Mouse (Mus musculus) midbrain, embryonic 11.5 days (tissue): Measurements from ENCODE around the gene Fkbp2. TPM values are rescaled to one million over a fixed set of nuclear protein-coding genes. Genes with fewer than 3 reads are reported as not detected.
A peak's percentile ranks its signal among the peaks of the same experiment; 100 is the strongest.

Experiments
- ATAC-seq: fragments of 200-750 bp; cut with Nextera tagmentation; 2 replicates; pipeline ENCODE4 v1.8.0; 2017; ENCODE audit warnings: moderate TSS enrichment, moderate library complexity; ENCODE audit not compliant: low FRiP score
- DNase-seq: peaks from one replicate; pipeline ENCODE4 v3.0.0; 2015; ENCODE audit warnings: low spot score; ENCODE audit errors: missing footprints
- H3K27ac ChIP-seq: fragments of 300-500 bp; sonication (generic); 2 replicates; pipeline ENCODE4 v1.5.1; 2014; ENCODE audit warnings: low read depth, low read length
- H3K27me3 ChIP-seq: fragments of 300-500 bp; sonication (generic); 2 replicates; pipeline ENCODE4 v1.6.1; 2014; ENCODE audit warnings: mild to moderate bottlenecking, low read length, moderate library complexity, mixed read lengths; ENCODE audit not compliant: control insufficient read depth, insufficient read depth
- H3K36me3 ChIP-seq: fragments of 300-500 bp; sonication (generic); 2 replicates; pipeline ENCODE4 v1.6.1; 2014; ENCODE audit warnings: mild to moderate bottlenecking, low read length, moderate library complexity, mixed read lengths; ENCODE audit not compliant: control insufficient read depth, insufficient read depth
- H3K4me1 ChIP-seq: fragments of 300-500 bp; sonication (generic); 2 replicates; pipeline ENCODE4 v1.6.1; 2014; ENCODE audit warnings: low read length; ENCODE audit not compliant: control insufficient read depth, insufficient read depth
- H3K4me2 ChIP-seq: fragments of 300-500 bp; sonication (generic); 2 replicates; pipeline ENCODE4 v1.6.1; 2014; ENCODE audit warnings: mild to moderate bottlenecking, moderate library complexity
- H3K4me3 ChIP-seq: fragments of 300-500 bp; sonication (generic); 2 replicates; pipeline ENCODE4 v1.5.1; 2014; ENCODE audit warnings: low read depth, low read length
- H3K9ac ChIP-seq: fragments of 300-500 bp; sonication (generic); 2 replicates; pipeline ENCODE4 v1.6.1; 2014; ENCODE audit warnings: low read length
- H3K9me3 ChIP-seq: fragments of 300-500 bp; sonication (generic); 2 replicates; pipeline ENCODE4 v1.6.1; 2016; ENCODE audit warnings: low read length; ENCODE audit not compliant: control insufficient read depth
- WGBS: fragments of 180-500 bp; shearing (Covaris S2); extraction: QIAGEN DNeasy Blood & Tissue Kit; methylation state at CpG from one replicate; pipeline ENCODE4 v1.1.7; 2014; 5-methylcytosine and 5-hydroxymethylcytosine counted together
- polyA plus RNA-seq: library from polyadenylated mRNA; unstranded; fragments of >200 nt; fragmentation: Nextera tagmentation; extraction: Ambion mirVana; gene quantifications from 2 replicates; pipeline ENCODE4 v1.2.1, GENCODE M21; 2014

The Fkbp2 gene
- polyA plus RNA-seq, 1 experiment from 2014 or later: 81.3 TPM

GRCm38 (mm10) chr19:6939106-6940002 is 40.9 kb downstream of the Fkbp2 start:
- Histone ChIP-seq H3K36me3 (no peaks in the 10 kb centered on the region), H3K27me3 (peaks cover 19% of the 10 kb centered on the region), H3K4me3 (no peak overlapping the region), H3K9ac (no peak overlapping the region), H3K4me2 (no peak overlapping the region), H3K4me1 (peaks cover 14% of the 10 kb centered on the region), H3K27ac (no peak overlapping the region), H3K9me3 (no peaks in the 10 kb centered on the region)
- WGBS: 89% methylated on average over 20 of the region's 20 CpGs
- DNase-seq (no peak), ATAC-seq (no peak)

- no peak for ATAC-seq
- Histone ChIP-seq H3K9ac (0 out of 2 replicates have a peak overlapping the region, but pooled peaks have one; percentile 2), H3K27ac (no peak overlapping the region), H3K27me3 (peaks cover 35% of the 10 kb centered on the region), H3K9me3 (no peaks in the 10 kb centered on the region), H3K4me3 (no peak overlapping the region), H3K36me3 (no peaks in the 10 kb centered on the region), H3K4me2 (no peak overlapping the region), H3K4me1 (peaks cover 17% of the 10 kb centered on the region)
- WGBS: 82% methylated on average over 16 of the region's 16 CpGs
- DNase-seq: no peak
Observed at GRCm38 (mm10) chr19:6937541-6938465, 42.5 kb downstream of the Fkbp2 start.

- no peak overlapping the region for H3K4me3 ChIP-seq
- no peaks in the 10 kb centered on the region for H3K36me3 ChIP-seq
- no peaks in the 10 kb centered on the region for H3K9me3 ChIP-seq
- no peak for ATAC-seq
- H3K4me1 ChIP-seq: peaks cover 15% of the 10 kb centered on the region
- DNase-seq: no peak
- no peak overlapping the region for H3K9ac ChIP-seq
- H3K27ac ChIP-seq: no peak overlapping the region
- WGBS: 26% methylated on average over 3 of the region's 3 CpGs
- peaks cover 49% of the 10 kb centered on the region for H3K27me3 ChIP-seq
- H3K4me2 ChIP-seq: no peak overlapping the region
Observed at GRCm38 (mm10) chr19:6936299-6936698, 44.0 kb downstream of the Fkbp2 start.

- peaks cover 6% of the 10 kb centered on the region for H3K4me1 ChIP-seq
- ATAC-seq: no peak; the same call in 1 of the 2 replicates
- no peaks in the 10 kb centered on the region for H3K9me3 ChIP-seq
- no peak within 1 kb of the TSS for H3K27ac ChIP-seq
- H3K4me2 ChIP-seq: peak within 1 kb of the TSS; percentile 43
- peak within 1 kb of the TSS; percentile 26 for H3K4me3 ChIP-seq
- H3K9ac ChIP-seq: peak within 1 kb of the TSS; percentile 39; the same call in 1 of the 2 replicates
- no peaks in the 10 kb centered on the region for H3K36me3 ChIP-seq
- peaks cover 56% of the 10 kb centered on the region for H3K27me3 ChIP-seq
- no peak for DNase-seq
- WGBS: 9% methylated on average over 23 of the region's 23 CpGs
Observed at GRCm38 (mm10) chr19:6934195-6934977, 45.9 kb downstream of the Fkbp2 start, which contains the start of gene Kcnk4. TSS of gene Kcnk4 (minus strand) at chr19:6934515.

- WGBS: 5% methylated on average over 58 of the region's 58 CpGs
- ATAC-seq: peak; percentile 35; the same call in 1 of the 2 replicates
Observed at GRCm38 (mm10) chr19:6933436-6934194, 46.7 kb downstream of the Fkbp2 start.

GRCm38 (mm10) chr19:6933102-6933435 is 47.2 kb downstream of the Fkbp2 start:
- peaks cover 60% of the 10 kb centered on the region for H3K27me3 ChIP-seq
- 15% methylated on average over 4 of the region's 4 CpGs for WGBS
- no peak for ATAC-seq
- H3K9me3 ChIP-seq: no peaks in the 10 kb centered on the region
- peaks cover 6% of the 10 kb centered on the region for H3K4me1 ChIP-seq
- no peak for DNase-seq
- H3K9ac ChIP-seq: no peak overlapping the region
- H3K4me2 ChIP-seq: peak overlapping the region; percentile 43; the same call in 1 of the 2 replicates
- no peaks in the 10 kb centered on the region for H3K36me3 ChIP-seq
- no peak overlapping the region for H3K4me3 ChIP-seq
- H3K27ac ChIP-seq: no peak overlapping the region

More at GRCm38 (mm10) chr19:6933436-6934194, 46.7 kb downstream of the Fkbp2 start:
- DNase-seq: peak; percentile 91
- peaks cover 6% of the 10 kb centered on the region for H3K4me1 ChIP-seq
- peak overlapping the region; percentile 26 for H3K4me3 ChIP-seq
- H3K9me3 ChIP-seq: no peaks in the 10 kb centered on the region
- H3K4me2 ChIP-seq: peak overlapping the region; percentile 43
- H3K9ac ChIP-seq: peak overlapping the region; percentile 39; the same call in 1 of the 2 replicates
- peaks cover 56% of the 10 kb centered on the region for H3K27me3 ChIP-seq
- no peaks in the 10 kb centered on the region for H3K36me3 ChIP-seq
- no peak overlapping the region for H3K27ac ChIP-seq

GRCm38 (mm10) chr19:6932018-6932417 is 48.3 kb downstream of the Fkbp2 start:
- Histone ChIP-seq H3K27ac (no peak overlapping the region), H3K27me3 (peaks cover 70% of the 10 kb centered on the region), H3K36me3 (no peaks in the 10 kb centered on the region), H3K4me3 (no peak overlapping the region), H3K4me2 (no peak overlapping the region), H3K9me3 (no peaks in the 10 kb centered on the region), H3K4me1 (peaks cover 6% of the 10 kb centered on the region), H3K9ac (no peak overlapping the region)
- 35% methylated on average over 1 of the region's 1 CpGs for WGBS
- DNase-seq: no peak
- no peak for ATAC-seq

GRCm38 (mm10) chr19:6931002-6931401 is 49.3 kb downstream of the Fkbp2 start:
- 0% methylated on average over 2 of the region's 2 CpGs for WGBS
- DNase-seq (peak; percentile 80), ATAC-seq (no peak)
- Histone ChIP-seq H3K36me3 (no peaks in the 10 kb centered on the region), H3K4me1 (peaks cover 6% of the 10 kb centered on the region), H3K27ac (no peak overlapping the region), H3K4me2 (no peak overlapping the region), H3K9me3 (no peaks in the 10 kb centered on the region), H3K9ac (no peak overlapping the region), H3K4me3 (no peak overlapping the region), H3K27me3 (peaks cover 77% of the 10 kb centered on the region)
